Mouse (Mus musculus): Measurements from ENCODE around the gene Spi1.

DNA sequence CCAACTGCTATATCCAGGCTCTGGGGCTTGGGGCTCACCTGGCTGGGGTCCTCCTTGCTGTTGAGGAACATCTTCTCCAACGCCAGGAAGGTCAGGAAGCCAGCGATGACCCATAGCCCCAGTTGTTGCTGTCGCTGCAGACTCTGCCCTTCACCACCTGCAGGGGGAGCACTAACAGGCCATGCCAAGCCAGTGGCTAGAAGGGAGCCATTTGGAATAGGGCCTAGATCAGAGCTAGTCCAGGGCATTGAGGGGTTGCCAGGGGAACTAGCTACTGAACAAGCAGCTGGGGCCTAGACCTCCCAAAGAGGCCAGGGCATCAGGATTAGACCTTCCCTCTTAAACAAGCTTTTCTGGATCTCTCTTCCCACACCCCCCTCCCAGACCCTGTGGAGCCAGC, 16.6 kb upstream of the Spi1 start:
- TF ChIP-seq CTCF (IDR thresholded peaks at IDR 0.05; ENCODE audit: low read depth) (peak; percentile 95), EP300 (IDR thresholded peaks at IDR 0.05; ENCODE audit: low read depth) (no peak)
